Mouse (Mus musculus) cortical plate, adult 2 months (tissue): ENCODE data around the gene D830030K20Rik. TPM values are rescaled to one million over a fixed set of nuclear protein-coding genes. Genes with fewer than 3 reads are reported as not detected.
A peak's percentile ranks its signal among the peaks of the same experiment; 100 is the strongest.
"Not testable (repeated sequence)": the region's sequence is repeated elsewhere in the genome, so short reads cannot be mapped to it uniquely, and the experiment has no call there.

Experiments
- H3K27ac ChIP-seq: fragments of 200-500 bp; 2 replicates; pipeline ENCODE4 v1.5.1; 2012; ENCODE audit warnings: low read length, control low read depth, inconsistent platforms; ENCODE audit not compliant: insufficient read depth
- H3K4me1 ChIP-seq: fragments of 200-500 bp; 2 replicates; pipeline ENCODE4 v1.6.1; 2011; ENCODE audit warnings: low read length; ENCODE audit not compliant: control insufficient read depth, insufficient read depth
- H3K4me3 ChIP-seq: fragments of 200-500 bp; 2 replicates; pipeline ENCODE4 v1.5.1; 2011; ENCODE audit warnings: mild to moderate bottlenecking, low read length, control low read depth; ENCODE audit not compliant: insufficient read depth
- CTCF ChIP-seq: fragments of 200-500 bp; IDR thresholded peaks from 2 replicates; pipeline ENCODE4 v1.5.1; 2011; ENCODE audit warnings: mild to moderate bottlenecking, control low read depth, low read length; ENCODE audit not compliant: insufficient read depth; ENCODE audit errors: extremely low read depth
- polyA plus RNA-seq: library from polyadenylated mRNA; depleted of rRNA; stranded (reverse); fragments of >200 nt; gene quantifications from 2 replicates; pipeline ENCODE4 v1.2.3, GENCODE M21; 2012; rRNA removed

Gene D830030K20Rik
- 6.3 and 6.9 TPM in 2 replicates for polyA plus RNA-seq

- not testable (repeated sequence) for H3K27ac ChIP-seq, H3K4me1 ChIP-seq
- peak within 1 kb of the TSS; percentile 53 for H3K4me3 ChIP-seq
Observed at GRCm38 (mm10) chr14:3208272-3209152, at the start of gene D830030K20Rik. Gene D830030K20Rik, plus strand, starts transcription at chr14:3208488.

- not testable (repeated sequence) for H3K4me3 ChIP-seq, H3K27ac ChIP-seq, H3K4me1 ChIP-seq
Observed at GRCm38 (mm10) chr14:3187955-3188354, 20.3 kb upstream of the D830030K20Rik start, which contains the start of gene Gm5795. Gene Gm5795, plus strand, starts transcription at chr14:3188255.

GRCm38 (mm10) chr14:3209367-3209766, 1.1 kb downstream of the D830030K20Rik start:
- H3K4me3 ChIP-seq, H3K4me1 ChIP-seq: not testable (repeated sequence)

GRCm38 (mm10) chr14:3262531-3262930, 54.2 kb downstream of the D830030K20Rik start:
- not testable (repeated sequence) for H3K27ac ChIP-seq, H3K4me1 ChIP-seq

More at GRCm38 (mm10) chr14:3209367-3209766, 1.1 kb downstream of the D830030K20Rik start:
- H3K27ac ChIP-seq: not testable (repeated sequence)
- peak; percentile 34 for TF ChIP-seq CTCF

More at GRCm38 (mm10) chr14:3262531-3262930, 54.2 kb downstream of the D830030K20Rik start:
- not testable (repeated sequence) for H3K4me3 ChIP-seq

Other genes starting within 250 kb of the D830030K20Rik start
- gene Gm2888, start 178.5 kb upstream of the D830030K20Rik start, polyA plus RNA-seq: not detected in 2 replicates
- 0.85 and 0.86 TPM in 2 replicates for gene Gm2897, start 159.2 kb upstream of the D830030K20Rik start, polyA plus RNA-seq
- gene Gm10340, start 74.5 kb upstream of the D830030K20Rik start, polyA plus RNA-seq: not detected in 2 replicates
- 0.25 TPM in 1 of 2 replicates, not detected in the other for gene Gm5795, start 20.2 kb upstream of the D830030K20Rik start, polyA plus RNA-seq
- 0.08 and 0.11 TPM in 2 replicates for gene Gm2956, start 124.1 kb downstream of the D830030K20Rik start, polyA plus RNA-seq
- gene Gm10413, start 186.6 kb downstream of the D830030K20Rik start, polyA plus RNA-seq: not detected in 2 replicates
- gene Gm10409, start 204.1 kb downstream of the D830030K20Rik start, polyA plus RNA-seq: 1.2 and 1.3 TPM in 2 replicates
- gene Gm3005, start 219.6 kb downstream of the D830030K20Rik start, polyA plus RNA-seq: 1.2 and 1.5 TPM in 2 replicates
- gene Gm10408, start 240.9 kb downstream of the D830030K20Rik start, polyA plus RNA-seq: not detected in 2 replicates